Mouse (Mus musculus): Measurements from ENCODE around the gene Aanat. TPM values are rescaled to one million over a fixed set of nuclear protein-coding genes. Genes with fewer than 3 reads are reported as not detected.

Aanat gene
- total and polyA plus RNA-seq, 3 experiments = not detected

DNA sequence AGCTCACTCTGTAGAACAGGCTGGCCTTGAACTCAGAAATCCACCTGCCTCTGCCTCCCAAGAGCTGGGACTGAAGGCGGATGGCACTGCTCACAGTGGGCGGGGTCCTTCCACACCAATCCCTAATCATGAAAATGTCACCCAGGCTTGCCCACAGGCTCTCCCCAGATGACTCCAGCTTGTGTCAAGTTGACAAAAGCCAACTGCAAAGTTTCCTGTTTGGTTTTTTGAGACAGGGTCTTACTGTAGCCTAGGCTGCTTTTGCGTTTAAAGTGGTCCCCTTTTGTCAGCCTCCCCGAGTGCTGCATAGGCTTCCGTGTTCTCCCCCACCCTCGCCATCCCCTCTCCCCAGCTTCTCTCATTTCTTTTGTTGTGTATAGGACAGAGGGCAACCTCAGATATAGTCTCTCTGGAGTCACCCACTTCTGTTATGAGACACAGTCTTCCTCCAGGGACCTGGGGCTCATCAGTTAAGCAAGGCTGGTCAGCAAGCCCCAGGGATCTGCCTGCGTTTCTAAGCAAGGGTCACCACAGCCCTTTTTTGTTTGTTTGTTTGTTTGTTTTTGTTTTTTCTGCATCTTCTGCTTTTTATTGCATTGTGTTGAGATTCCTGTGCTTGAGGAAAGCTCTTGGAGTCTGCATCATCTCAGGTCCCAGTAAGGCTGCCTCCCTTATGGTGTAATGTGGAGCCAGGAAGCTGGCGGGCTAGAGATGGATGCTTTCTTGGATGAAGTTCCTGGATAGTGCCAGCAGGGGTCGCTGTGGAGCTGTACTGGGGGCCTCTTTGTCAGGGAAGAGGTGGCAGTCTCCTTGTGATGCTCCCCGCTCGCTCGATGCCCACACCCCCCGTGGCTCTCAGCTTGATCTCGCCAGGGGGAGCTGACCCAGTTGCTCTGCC, 56.7 kb downstream of the Aanat start (continued):
- TF ChIP-seq POLR2AphosphoS2 (IDR thresholded peaks at IDR 0.05; ENCODE audit: low read depth, low read length) (no peak), USF1 (IDR thresholded peaks at IDR 0.05; ENCODE audit: low read depth, low read length) (no peak), KAT2A (IDR thresholded peaks at IDR 0.05; ENCODE audit: insufficient replicate concordance, low read length) (no peak), E2F4 (IDR thresholded peaks at IDR 0.05; ENCODE audit: insufficient replicate concordance, low read depth, low read length) (no peak), CHD1 (IDR thresholded peaks at IDR 0.05; ENCODE audit: low read depth, low read length) (no peak), NELFE (IDR thresholded peaks at IDR 0.05; ENCODE audit: low read depth, low read length) (peak; percentile 69; the same call in 1 of the 2 replicates), CHD2 (IDR thresholded peaks at IDR 0.05; ENCODE audit: low read length) (no peak), MYC (IDR thresholded peaks at IDR 0.05; ENCODE audit: low read depth, low read length) (0 out of 2 replicates have a peak, but pooled peaks have one; percentile 56)

GRCm38 (mm10) chr11:116643579-116644224, 57.5 kb downstream of the Aanat start:
- H3K27me3 ChIP-seq (replicated peaks) = peaks cover 45% of the 10 kb centered on the region
- H3K27ac ChIP-seq (ENCODE audit: insufficient read depth, low read depth) = no peak overlapping the region
- no peak overlapping the region for H3K4me3 ChIP-seq (replicated peaks in 1 of 3; ENCODE audit: low read depth in 2 of 3, low read length in 2 of 3, poor library complexity in 1 of 3)
- TF ChIP-seq TCF12 (IDR thresholded peaks at IDR 0.05; ENCODE audit: low read depth, low read length) (0 out of 2 replicates have a peak, but pooled peaks have one; percentile 5), CHD1 (IDR thresholded peaks at IDR 0.05; ENCODE audit: low read depth, low read length) (no peak), POLR2A (IDR thresholded peaks at IDR 0.05; ENCODE audit: low read depth, low read length) (no peak), POLR2AphosphoS2 (IDR thresholded peaks at IDR 0.05; ENCODE audit: low read depth, low read length) (no peak), MXI1 (IDR thresholded peaks at IDR 0.05; ENCODE audit: low read depth, low read length) (0 out of 2 replicates have a peak, but pooled peaks have one; percentile 8), PAX5 (IDR thresholded peaks at IDR 0.05; ENCODE audit: low read length) (no peak), ZC3H11A (IDR thresholded peaks at IDR 0.05; ENCODE audit: low read depth, low read length) (no peak), GABPA (IDR thresholded peaks at IDR 0.05; ENCODE audit: insufficient replicate concordance, low read depth, low read length) (no peak)
- in situ Hi-C loops (cut with MboI; ENCODE audit: low pct_ligation_motif_present, low pct_unique_long_range_greater_than_20kb, low sequenced_read_pairs) (loop anchor here (5.0 to 10.0 kb wide), 2 partner anchors 164 to 411 kb away; no protein-coding TSS in a partner anchor), dilution Hi-C loops (cut with MboI; ENCODE audit: extremely low pct_ligation_motif_present, extremely low pct_unique_long_range_greater_than_20kb, low sequenced_read_pairs) (no loop called here)
- peak overlapping the region; percentile 33; the same call in 1 of the 2 replicates for H3K4me2 ChIP-seq (ENCODE audit: insufficient read depth, low read depth, poor library complexity, severe bottlenecking)
- H3K79me2 ChIP-seq (replicated peaks; ENCODE audit: control insufficient read depth, extremely low read depth, insufficient read depth, poor library complexity, severe bottlenecking) = no peaks in the 10 kb centered on the region
- H3K4me1 ChIP-seq (ENCODE audit: control insufficient read depth in 1 of 2, insufficient read depth in 2 of 2) = peaks cover 3 to 38% of the 10 kb centered on the region in 2 experiments; a peak in 3 of 4 replicates
- H3K9ac ChIP-seq (ENCODE audit: insufficient read depth, low read depth) = no peak overlapping the region
- no peak for DNase-seq (ENCODE audit: extremely low read depth)
- no peaks in the 10 kb centered on the region for H3K36me3 ChIP-seq (replicated peaks in 1 of 2; ENCODE audit: control insufficient read depth in 1 of 2, insufficient read depth in 1 of 2, low read length in 1 of 2)
- peaks cover 9% of the 10 kb centered on the region for H3K9me3 ChIP-seq (replicated peaks; ENCODE audit: low read length)
